Mouse (Mus musculus) bone marrow, adult 2 months (tissue): Measurements from ENCODE around the gene Olfr1325.

ENCODE experiments used
- CTCF ChIP-seq: fragments of 200-500 bp; IDR thresholded peaks from 2 replicates; pipeline ENCODE4 v1.5.1; 2011; ENCODE audit warnings: low read length, control low read depth; ENCODE audit not compliant: control insufficient read depth, insufficient read depth
- POLR2A ChIP-seq: fragments of 200-500 bp; IDR thresholded peaks from 2 replicates; pipeline ENCODE4 v1.6.1; 2011; ENCODE audit warnings: low read depth, mild to moderate bottlenecking, control low read depth, low read length, borderline replicate concordance; ENCODE audit not compliant: control insufficient read depth

DNA sequence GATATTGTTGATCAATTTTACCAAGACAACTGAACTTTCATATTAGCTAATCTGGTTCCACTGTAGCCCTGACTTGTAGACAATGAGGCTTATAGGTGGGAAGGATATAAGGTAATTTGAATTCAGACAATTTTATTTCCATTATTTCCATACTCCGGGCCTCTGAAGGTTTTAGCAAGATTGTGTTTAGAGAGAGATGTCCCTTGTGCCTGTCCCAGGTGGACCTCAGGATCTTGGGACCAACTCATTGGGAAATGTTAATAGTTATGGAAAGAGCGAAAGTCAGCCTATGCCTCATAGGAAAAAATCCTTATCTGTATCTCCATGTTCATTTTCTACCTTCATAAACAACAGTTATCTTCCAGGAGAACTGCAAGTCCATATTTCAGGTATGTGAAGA, at the start of gene Olfr1325:
- TF ChIP-seq CTCF (no peak), POLR2A (no peak)
